Mouse (Mus musculus) MEL (cell line): ENCODE measurements around the gene Yif1a. TPM values are rescaled to one million over a fixed set of nuclear protein-coding genes. Genes with fewer than 3 reads are reported as not detected.
A peak's percentile ranks its signal among the peaks of the same experiment; 100 is the strongest.

Source experiments
- DNase-seq: peaks from one replicate; pipeline ENCODE4 v3.0.0; 2011; ENCODE audit warnings: low read depth, low spot score
- H3K27ac ChIP-seq: 2 replicates; pipeline ENCODE4 v1.5.1; 2012; ENCODE audit warnings: low read depth, mild to moderate bottlenecking, control low read depth, low read length, moderate library complexity; ENCODE audit not compliant: control insufficient read depth
- H3K27me3 ChIP-seq, 2 experiments: fragments of 150-350 bp in 1 of 2; sonication (generic) in 1 of 2; 2 replicates each; pipeline ENCODE4 v1.6.1; 2012; ENCODE audit warnings: low read length in 2 of 2, mild to moderate bottlenecking in 2 of 2, improper control_type of control experiment in 1 of 2, moderate library complexity in 1 of 2; ENCODE audit not compliant: insufficient read depth in 2 of 2, control insufficient read depth in 1 of 2
- H3K36me3 ChIP-seq, 2 experiments: 2 replicates each; pipeline ENCODE4 v1.6.1; 2012 to 2014; ENCODE audit warnings: low read length in 2 of 2, improper control_type of control experiment in 1 of 2, inconsistent platforms in 1 of 2, mild to moderate bottlenecking in 1 of 2; ENCODE audit not compliant: insufficient read depth in 2 of 2, control insufficient read depth in 1 of 2
- H3K4me1 ChIP-seq, 2 experiments: fragments of 150-350 bp in 1 of 2; sonication (generic) in 1 of 2; 2 replicates each; pipeline ENCODE4 v1.6.1; 2012; ENCODE audit warnings: low read length in 2 of 2, improper control_type of control experiment in 1 of 2, mild to moderate bottlenecking in 1 of 2; ENCODE audit not compliant: insufficient read depth in 2 of 2, control insufficient read depth in 1 of 2
- H3K4me3 ChIP-seq, 2 experiments: fragments of 150-350 bp in 1 of 2; sonication (generic) in 1 of 2; 2 replicates each; pipeline ENCODE4 v1.5.1; 2012; ENCODE audit warnings: low read depth in 2 of 2, low read length in 2 of 2, mild to moderate bottlenecking in 2 of 2, moderate library complexity in 2 of 2, control low read depth in 1 of 2, improper control_type of control experiment in 1 of 2; ENCODE audit not compliant: control insufficient read depth in 1 of 2, insufficient read depth in 1 of 2
- H3K79me2 ChIP-seq: 2 replicates; pipeline ENCODE4 v1.6.1; 2012; ENCODE audit warnings: mild to moderate bottlenecking, low read length, moderate library complexity; ENCODE audit not compliant: control insufficient read depth, poor library complexity, insufficient read depth
- H3K9ac ChIP-seq: 2 replicates; pipeline ENCODE4 v1.6.1; 2012; ENCODE audit warnings: low read depth, mild to moderate bottlenecking, control low read depth, low read length, moderate library complexity; ENCODE audit not compliant: control insufficient read depth, poor library complexity, severe bottlenecking
- H3K9me3 ChIP-seq: fragments of 150-350 bp; sonication (generic); replicated peaks from 2 replicates; pipeline ENCODE4 v1.6.1; 2012; ENCODE audit warnings: mild to moderate bottlenecking, low read length, improper control_type of control experiment, moderate library complexity; ENCODE audit not compliant: insufficient read depth
- CHD1 ChIP-seq: IDR thresholded peaks from 2 replicates; pipeline ENCODE4 v1.6.1; 2012; ENCODE audit warnings: low read depth, mild to moderate bottlenecking, inconsistent platforms, low read length, improper control_type of control experiment
- HCFC1 ChIP-seq: IDR thresholded peaks from 2 replicates; pipeline ENCODE4 v1.6.1; 2012; ENCODE audit warnings: low read depth, mild to moderate bottlenecking, inconsistent platforms, low read length, improper control_type of control experiment, moderate library complexity
- JUND ChIP-seq: IDR thresholded peaks from 2 replicates; pipeline ENCODE4 v1.6.1; 2011; ENCODE audit warnings: low read depth, mild to moderate bottlenecking, improper control_type of control experiment, low read length
- MAX ChIP-seq: IDR thresholded peaks from 2 replicates; pipeline ENCODE4 v1.6.1; 2011; ENCODE audit warnings: low read length, improper control_type of control experiment
- MAZ ChIP-seq: IDR thresholded peaks from 2 replicates; pipeline ENCODE4 v1.6.1; 2012; ENCODE audit warnings: low read depth, mild to moderate bottlenecking, inconsistent platforms, low read length, improper control_type of control experiment
- MEF2A ChIP-seq: IDR thresholded peaks from 2 replicates; pipeline ENCODE4 v1.6.1; 2014; ENCODE audit warnings: low read depth, mild to moderate bottlenecking, inconsistent platforms, low read length, improper control_type of control experiment; ENCODE audit not compliant: poor library complexity, insufficient replicate concordance, severe bottlenecking; ENCODE audit errors: extremely low read depth
- MXI1 ChIP-seq: IDR thresholded peaks from 2 replicates; pipeline ENCODE4 v1.6.1; 2011; ENCODE audit warnings: mild to moderate bottlenecking, low read depth, low read length, improper control_type of control experiment
- NELFE ChIP-seq: IDR thresholded peaks from 2 replicates; pipeline ENCODE4 v1.6.1; 2011; ENCODE audit warnings: low read depth, low read length, improper control_type of control experiment
- POLR2A ChIP-seq, 2 experiments: IDR thresholded peaks; 2 replicates each; pipeline ENCODE4 v1.6.1; 2011 to 2012; ENCODE audit warnings: low read length in 2 of 2, mild to moderate bottlenecking in 2 of 2, control low read depth in 1 of 2, improper control_type of control experiment in 1 of 2, low read depth in 1 of 2, moderate library complexity in 1 of 2; ENCODE audit not compliant: control insufficient read depth in 1 of 2, insufficient read depth in 1 of 2, poor library complexity in 1 of 2
- SMC3 ChIP-seq: IDR thresholded peaks from 2 replicates; pipeline ENCODE4 v1.6.1; 2011; ENCODE audit warnings: low read depth, low read length, improper control_type of control experiment
- TBP ChIP-seq: IDR thresholded peaks from 2 replicates; pipeline ENCODE4 v1.8.0; 2011; ENCODE audit warnings: low read depth, low read length, improper control_type of control experiment
- ZKSCAN1 ChIP-seq: IDR thresholded peaks from 2 replicates; pipeline ENCODE4 v1.6.1; 2012; ENCODE audit warnings: low read depth, mild to moderate bottlenecking, inconsistent platforms, low read length, improper control_type of control experiment, moderate library complexity
- polyA plus RNA-seq, 2 experiments: library from polyadenylated mRNA; stranded (reverse) in 1 of 2; unstranded in 1 of 2; fragments of >175 nt in 1 of 2; fragments of >200 nt in 1 of 2; gene quantifications; 2 replicates each; pipeline versions ENCODE4 v1.2.1 to v1.2.4; 2012; ENCODE audit warnings: low replicate concordance in 2 of 2, low read depth in 1 of 2; ENCODE audit not compliant: insufficient read length in 2 of 2, insufficient read depth in 1 of 2, missing spikeins in 1 of 2
- total RNA-seq: library from RNA; depleted of rRNA; stranded (reverse); fragments of 300-350 nt; gene quantifications from 2 replicates; pipeline ENCODE4 v1.2.3, GENCODE M21; 2012

Gene Yif1a
- total and polyA plus RNA-seq, 3 experiments, result 54.0 to 64.3 TPM; not detected in 1

DNA sequence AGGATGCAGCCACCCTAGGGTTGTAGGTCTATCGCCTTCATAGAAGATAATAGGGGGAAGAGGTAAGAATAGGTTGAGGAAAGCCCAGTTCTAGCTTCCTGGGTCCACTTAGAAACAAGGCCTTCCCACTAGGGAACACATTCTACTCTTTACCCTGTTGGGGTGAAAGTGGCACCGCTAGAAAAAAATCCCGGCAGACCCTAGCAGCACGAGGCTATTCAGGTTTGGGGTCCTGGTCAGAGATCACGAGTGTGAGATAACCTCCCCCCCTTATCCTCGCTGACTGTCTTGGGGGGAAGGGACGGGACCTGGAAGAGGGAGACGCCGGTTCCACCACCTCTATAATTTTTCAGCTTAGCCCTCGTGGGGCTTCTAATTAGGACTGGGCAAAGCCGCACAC lies 17.3 kb upstream of the Yif1a start:
- Histone ChIP-seq H3K9me3 (no peaks in the 10 kb centered on the region), H3K4me1 (peaks cover 5 to 29% of the 10 kb centered on the region in 2 experiments), H3K36me3 (peaks cover 0 to 4% of the 10 kb centered on the region in 2 experiments; a peak in 1 of 4 replicates), H3K27me3 (no peaks in the 10 kb centered on the region), H3K9ac (peak overlapping the region; percentile 77), H3K79me2 (peaks cover 2% of the 10 kb centered on the region; the same call in 1 of the 2 replicates)
- no peak for DNase-seq
- TF ChIP-seq MAX, result no peak
- TF ChIP-seq CHD1, result no peak
- no peak for TF ChIP-seq ZKSCAN1
- TF ChIP-seq JUND, result no peak
- TF ChIP-seq, all 39 proteins: peak for 0
- Histone ChIP-seq H3K27ac (no peak overlapping the region), H3K4me3 (peak overlapping the region in 1 of 2 experiments; percentile 56; a peak in 1 of 4 replicates)

DNA sequence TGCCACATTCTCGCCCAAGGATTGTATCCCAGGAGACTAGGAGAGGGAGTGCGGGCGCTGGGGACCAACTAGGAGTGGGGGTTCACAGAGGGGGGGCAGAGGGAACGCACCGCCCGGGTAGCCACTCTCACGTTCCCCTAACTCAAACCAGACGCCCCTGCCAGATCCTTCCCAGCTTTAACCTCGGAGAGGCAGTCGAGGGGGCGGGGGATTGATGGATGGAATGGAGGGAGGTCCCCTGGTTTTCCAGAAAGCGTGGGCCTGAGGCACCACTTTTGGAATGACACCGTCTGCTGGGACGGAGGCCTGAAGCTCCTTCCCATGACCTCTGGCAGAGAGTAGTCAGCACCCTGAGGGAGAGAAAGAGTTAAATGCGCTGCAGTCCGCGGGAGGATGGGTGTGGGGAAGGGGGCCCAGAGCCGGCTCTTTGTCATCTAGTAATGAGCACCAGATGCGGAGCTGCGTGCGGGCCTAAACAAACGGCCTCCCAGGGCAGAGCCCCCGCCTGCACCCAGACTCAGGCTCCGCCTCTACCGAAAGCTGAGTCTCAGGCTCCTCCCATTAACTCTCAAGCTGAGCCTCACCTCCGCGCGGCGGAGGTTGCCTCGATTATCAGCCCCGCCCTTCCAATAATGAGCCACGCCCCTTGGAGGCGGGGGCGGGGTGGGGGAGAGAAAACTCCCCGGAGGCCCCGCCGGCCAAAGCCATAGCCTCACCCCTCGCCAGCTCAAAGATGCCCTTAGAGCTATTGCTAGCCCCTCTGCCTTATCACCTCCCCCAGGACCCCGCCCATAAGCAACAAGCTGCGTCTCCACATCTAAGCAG lies 16.6 kb upstream of the Yif1a start:
- H3K9me3 ChIP-seq, result no peaks in the 10 kb centered on the region
- H3K36me3 ChIP-seq, result peaks cover 0 to 2% of the 10 kb centered on the region in 2 experiments; a peak in 1 of 4 replicates
- DNase-seq, result peak; percentile 94
- peaks cover 2% of the 10 kb centered on the region; the same call in 1 of the 2 replicates for H3K79me2 ChIP-seq
- 0 out of 2 replicates have a peak, but pooled peaks have one; percentile 52 for TF ChIP-seq CHD1
- TF ChIP-seq MAX, result no peak
- TF ChIP-seq SMC3, result no peak
- TF ChIP-seq NELFE, result peak; percentile 37; the same call in 1 of the 2 replicates
- peak; percentile 2 to 55; a peak in 2 of 4 replicates for TF ChIP-seq POLR2A (IDR thresholded peaks at IDR 0.05; ENCODE audit: control insufficient read depth in 1 of 2, insufficient read depth in 1 of 2, low read depth in 1 of 2, low read length in 2 of 2, poor library complexity in 1 of 2)
- 0 out of 2 replicates have a peak, but pooled peaks have one; percentile 21 for TF ChIP-seq HCFC1
- 0 out of 2 replicates have a peak, but pooled peaks have one; percentile 12 for TF ChIP-seq TBP
- peak; percentile 38; the same call in 1 of the 2 replicates for TF ChIP-seq MXI1
- TF ChIP-seq MAZ, result peak; percentile 61; the same call in 1 of the 2 replicates
- TF ChIP-seq MEF2A, result no peak
- TF ChIP-seq, all 39 proteins: peak for 7
- H3K4me1 ChIP-seq, result peaks cover 5 to 29% of the 10 kb centered on the region in 2 experiments
- peak overlapping the region; percentile 56 to 68 for H3K4me3 ChIP-seq
- H3K9ac ChIP-seq, result peak overlapping the region; percentile 77
- H3K27me3 ChIP-seq, result no peaks in the 10 kb centered on the region
- H3K27ac ChIP-seq, result peak overlapping the region; percentile 39
